Mouse (Mus musculus) heart, embryonic 16.5 days (tissue): Measurements from ENCODE around the gene Opn4. TPM values are rescaled to one million over a fixed set of nuclear protein-coding genes. Genes with fewer than 3 reads are reported as not detected.
A peak's percentile ranks its signal among the peaks of the same experiment; 100 is the strongest.

Experiments
- ATAC-seq: fragments of 200-750 bp; cut with Nextera tagmentation; replicated peaks from 2 replicates; pipeline ENCODE4 v1.8.0; 2017; ENCODE audit warnings: moderate number of reproducible peaks; ENCODE audit not compliant: insufficient read depth, low FRiP score; ENCODE audit errors: extremely low read depth
- H3K27ac ChIP-seq: fragments of 300-500 bp; sonication (generic); 2 replicates; pipeline ENCODE4 v1.5.1; 2014; ENCODE audit warnings: mild to moderate bottlenecking, low read length, control low read depth, moderate library complexity
- H3K27me3 ChIP-seq: fragments of 300-500 bp; sonication (generic); 2 replicates; pipeline ENCODE4 v1.6.1; 2014; ENCODE audit warnings: low read length, mixed read lengths; ENCODE audit not compliant: control insufficient read depth, insufficient read depth
- H3K36me3 ChIP-seq: fragments of 300-500 bp; sonication (generic); 2 replicates; pipeline ENCODE4 v1.6.1; 2014; ENCODE audit not compliant: control insufficient read depth, insufficient read depth
- H3K4me1 ChIP-seq: fragments of 300-500 bp; sonication (generic); 2 replicates; pipeline ENCODE4 v1.6.1; 2014; ENCODE audit warnings: low read length, mixed read lengths; ENCODE audit not compliant: control insufficient read depth, insufficient read depth
- H3K4me2 ChIP-seq: fragments of 300-500 bp; sonication (generic); 2 replicates; pipeline ENCODE4 v1.6.1; 2014; ENCODE audit warnings: low read depth, mild to moderate bottlenecking, control low read depth, low read length
- H3K4me3 ChIP-seq: fragments of 300-500 bp; sonication (generic); 2 replicates; pipeline ENCODE4 v1.5.1; 2014; ENCODE audit warnings: mild to moderate bottlenecking, control low read depth, low read length
- H3K9ac ChIP-seq: fragments of 300-500 bp; sonication (generic); 2 replicates; pipeline ENCODE4 v1.6.1; 2014; ENCODE audit warnings: low read length, control low read depth
- H3K9me3 ChIP-seq: fragments of 300-500 bp; sonication (generic); replicated peaks from 2 replicates; pipeline ENCODE4 v1.6.1; 2016; ENCODE audit warnings: low read length; ENCODE audit not compliant: control insufficient read depth
- WGBS: fragments of 180-500 bp; shearing (Covaris S2); extraction: QIAGEN DNeasy Blood & Tissue Kit; methylation state at CpG from one replicate; pipeline ENCODE4 v1.1.7; 2014; 5-methylcytosine and 5-hydroxymethylcytosine counted together
- polyA plus RNA-seq: library from polyadenylated mRNA; unstranded; fragments of >200 nt; fragmentation: Nextera tagmentation; extraction: Ambion mirVana; gene quantifications from 2 replicates; pipeline ENCODE4 v1.2.1, GENCODE M21; 2015

Opn4 gene
- polyA plus RNA-seq, 1 experiment from 2014 or later: 8.5 TPM

- WGBS: 44% methylated on average over 3 of the region's 3 CpGs
- Histone ChIP-seq H3K27me3 (no peaks in the 10 kb centered on the region), H3K9me3 (no peaks in the 10 kb centered on the region), H3K36me3 (peaks cover 5% of the 10 kb centered on the region), H3K9ac (peak overlapping the region; percentile 93), H3K27ac (peak overlapping the region; percentile 98), H3K4me3 (peak overlapping the region; percentile 72), H3K4me1 (peaks cover 51% of the 10 kb centered on the region), H3K4me2 (peak overlapping the region; percentile 89)
- ATAC-seq: no peak
Measured at GRCm38 (mm10) chr14:34586871-34587270, 13.1 kb downstream of the Opn4 start.

DNA sequence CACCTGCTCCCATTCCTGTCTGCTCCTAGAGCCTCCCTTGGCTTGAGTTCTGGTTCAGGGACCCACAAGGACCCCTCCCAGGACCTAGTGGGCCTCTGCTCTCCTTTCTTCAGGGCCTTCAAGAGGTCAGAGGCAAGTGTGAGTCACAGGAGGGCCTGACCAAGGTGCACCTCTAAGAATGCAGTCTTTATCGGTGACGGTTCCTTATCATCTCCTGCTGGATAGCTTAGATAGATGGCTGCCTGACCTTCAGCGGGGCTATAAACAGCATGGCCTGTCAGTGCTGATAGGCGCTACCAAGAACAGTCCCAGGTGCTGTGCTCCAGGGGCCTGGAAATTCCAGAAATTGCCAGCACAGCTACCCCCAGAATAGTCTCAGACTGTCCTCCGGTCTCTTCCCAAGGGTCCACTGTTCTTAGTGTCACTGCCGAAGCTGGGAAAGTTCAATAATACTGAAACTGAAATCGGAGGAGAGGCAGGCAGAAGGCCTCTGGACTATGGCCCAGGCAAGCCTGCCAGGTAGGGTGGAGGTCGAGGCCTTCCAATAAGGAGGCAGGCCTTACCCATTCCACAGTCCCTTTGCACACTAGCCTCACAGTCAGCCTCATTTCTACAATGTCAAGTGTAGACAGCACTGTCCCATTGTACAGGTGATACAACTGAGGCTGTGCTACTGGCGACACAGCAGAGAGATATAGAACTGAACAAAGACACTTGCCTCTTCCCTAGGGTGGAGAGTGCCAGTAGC is 14.4 kb downstream of the Opn4 start:
- H3K4me3 ChIP-seq: peak overlapping the region; percentile 72
- no peaks in the 10 kb centered on the region for H3K9me3 ChIP-seq
- H3K27me3 ChIP-seq: no peaks in the 10 kb centered on the region
- H3K9ac ChIP-seq: peak overlapping the region; percentile 93
- 38% methylated on average over 9 of the region's 9 CpGs for WGBS
- peak overlapping the region; percentile 89 for H3K4me2 ChIP-seq
- peaks cover 5% of the 10 kb centered on the region for H3K36me3 ChIP-seq
- peaks cover 49% of the 10 kb centered on the region for H3K4me1 ChIP-seq
- no peak for ATAC-seq
- H3K27ac ChIP-seq: peak overlapping the region; percentile 98

DNA sequence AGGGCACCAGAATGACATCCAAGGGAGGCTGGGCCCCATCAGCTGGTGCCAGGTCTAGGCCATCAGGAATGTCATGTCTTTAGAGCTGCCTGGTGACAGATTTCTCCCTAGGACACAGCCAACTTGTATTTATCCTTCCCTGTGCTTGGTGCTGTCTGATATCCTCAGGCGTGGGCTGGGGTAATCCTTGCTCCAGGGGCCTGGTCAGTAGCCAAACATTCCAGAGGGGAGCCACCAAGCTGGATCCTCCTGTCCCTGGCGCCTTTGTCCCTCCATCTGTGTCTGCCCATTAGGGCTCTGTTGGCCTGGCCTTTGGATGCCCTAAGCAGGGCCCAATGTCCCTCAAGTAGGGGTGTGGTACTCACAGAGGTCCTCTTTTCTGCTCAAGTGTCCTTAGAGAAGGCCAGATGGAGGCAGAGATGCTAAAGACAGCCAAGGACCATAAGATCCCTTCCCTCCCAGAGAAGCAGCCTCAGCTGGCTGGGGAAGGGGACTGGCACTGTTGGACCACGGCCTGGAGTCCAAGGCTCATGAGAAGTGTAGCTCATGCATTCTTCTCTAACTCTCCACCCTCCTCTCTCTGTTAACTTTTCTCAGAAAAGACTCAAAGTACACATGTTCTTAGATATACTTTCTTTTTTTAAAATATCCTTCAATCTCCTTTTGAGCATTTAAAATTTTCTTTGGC is 17.1 kb downstream of the Opn4 start:
- no peaks in the 10 kb centered on the region for H3K27me3 ChIP-seq
- H3K9me3 ChIP-seq: no peaks in the 10 kb centered on the region
- peaks cover 36% of the 10 kb centered on the region for H3K4me1 ChIP-seq
- H3K9ac ChIP-seq: peak overlapping the region; percentile 65
- H3K27ac ChIP-seq: peak overlapping the region; percentile 98
- H3K4me2 ChIP-seq: peak overlapping the region; percentile 89
- H3K4me3 ChIP-seq: peak overlapping the region; percentile 29
- 39% methylated on average over 3 of the region's 3 CpGs for WGBS
- ATAC-seq: peak; percentile 73
- H3K36me3 ChIP-seq: peaks cover 16% of the 10 kb centered on the region

DNA sequence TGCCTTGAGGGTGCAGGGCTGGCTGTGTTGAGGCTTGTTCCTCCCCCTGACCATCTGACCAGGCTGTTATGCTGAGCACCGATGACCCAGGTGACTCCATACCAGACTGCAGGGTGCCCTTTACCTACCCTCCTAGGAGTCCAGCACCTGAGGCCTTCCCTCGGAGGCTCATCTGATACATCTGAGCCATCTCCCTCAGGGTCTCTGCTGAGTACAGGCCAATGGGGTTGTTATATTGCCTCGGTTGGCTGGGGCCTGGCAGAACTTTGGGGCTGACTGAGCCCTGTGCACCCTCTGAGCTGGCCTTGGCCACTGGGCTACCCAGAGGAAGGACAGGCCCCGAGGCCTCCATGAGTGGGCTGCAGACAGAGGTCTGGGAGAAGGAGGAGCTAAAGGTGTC is 23.1 kb downstream of the Opn4 start:
- Histone ChIP-seq H3K4me2 (no peak overlapping the region), H3K9me3 (no peaks in the 10 kb centered on the region), H3K4me3 (no peak overlapping the region), H3K27ac (peak overlapping the region; percentile 25), H3K9ac (no peak overlapping the region), H3K4me1 (peaks cover 47% of the 10 kb centered on the region), H3K27me3 (no peaks in the 10 kb centered on the region), H3K36me3 (peaks cover 39% of the 10 kb centered on the region)
- ATAC-seq: no peak
- WGBS: 77% methylated on average over 4 of the region's 4 CpGs

- Histone ChIP-seq H3K36me3 (peaks cover 35% of the 10 kb centered on the region), H3K9ac (peak overlapping the region; percentile 69), H3K27me3 (no peaks in the 10 kb centered on the region), H3K4me3 (no peak overlapping the region), H3K27ac (peak overlapping the region; percentile 90), H3K4me2 (no peak overlapping the region; the same call in 1 of the 2 replicates), H3K9me3 (no peaks in the 10 kb centered on the region), H3K4me1 (peaks cover 58% of the 10 kb centered on the region)
- peak; percentile 82 for ATAC-seq
- WGBS: 43% methylated on average over 2 of the region's 2 CpGs
Measured at GRCm38 (mm10) chr14:34574068-34574467, 25.9 kb downstream of the Opn4 start.

DNA sequence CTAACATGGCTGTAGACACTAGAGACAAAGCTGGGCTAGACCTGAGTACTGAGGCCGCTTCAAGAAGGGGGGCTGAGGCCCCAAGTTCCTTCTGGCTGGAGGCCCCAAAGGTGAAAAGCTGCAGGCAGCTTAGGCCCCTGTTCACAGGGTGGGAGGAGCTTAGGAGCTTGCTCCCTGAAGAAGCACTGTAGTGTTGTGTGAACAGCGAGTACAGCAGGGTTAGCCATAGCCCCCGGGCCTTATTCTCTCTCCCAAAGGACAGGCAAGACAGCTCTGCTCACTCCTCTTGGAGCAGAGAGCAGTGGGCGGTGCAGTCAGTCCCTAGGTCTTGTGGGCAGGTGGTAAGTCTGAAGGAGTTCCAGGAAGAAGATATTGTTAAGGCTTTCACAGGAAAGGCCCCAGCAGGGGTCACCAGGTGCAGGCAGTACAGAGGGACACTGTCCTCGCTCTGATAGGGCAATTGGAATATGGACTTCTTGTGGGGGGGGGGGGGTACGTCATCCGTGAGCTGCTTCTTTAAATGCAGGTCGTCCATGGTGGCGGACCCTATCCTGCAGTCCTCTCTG is 26.5 kb downstream of the Opn4 start:
- Histone ChIP-seq H3K9me3 (no peaks in the 10 kb centered on the region), H3K27ac (peak overlapping the region; percentile 81), H3K27me3 (no peaks in the 10 kb centered on the region), H3K4me1 (peaks cover 63% of the 10 kb centered on the region), H3K36me3 (peaks cover 33% of the 10 kb centered on the region), H3K4me3 (no peak overlapping the region), H3K9ac (peak overlapping the region; percentile 69), H3K4me2 (no peak overlapping the region; the same call in 1 of the 2 replicates)
- peak; percentile 8 for ATAC-seq
- WGBS: 41% methylated on average over 9 of the region's 9 CpGs

- peaks cover 69% of the 10 kb centered on the region for H3K4me1 ChIP-seq
- H3K27ac ChIP-seq: peak overlapping the region; percentile 81
- no peak overlapping the region for H3K4me2 ChIP-seq
- H3K9me3 ChIP-seq: no peaks in the 10 kb centered on the region
- no peak overlapping the region for H3K4me3 ChIP-seq
- no peaks in the 10 kb centered on the region for H3K27me3 ChIP-seq
- peak overlapping the region; percentile 21; the same call in 1 of the 2 replicates for H3K9ac ChIP-seq
- 69% methylated on average over 17 of the region's 17 CpGs for WGBS
- ATAC-seq: no peak
- H3K36me3 ChIP-seq: peaks cover 22% of the 10 kb centered on the region
Measured at GRCm38 (mm10) chr14:34571610-34572387, 28.1 kb downstream of the Opn4 start.

DNA sequence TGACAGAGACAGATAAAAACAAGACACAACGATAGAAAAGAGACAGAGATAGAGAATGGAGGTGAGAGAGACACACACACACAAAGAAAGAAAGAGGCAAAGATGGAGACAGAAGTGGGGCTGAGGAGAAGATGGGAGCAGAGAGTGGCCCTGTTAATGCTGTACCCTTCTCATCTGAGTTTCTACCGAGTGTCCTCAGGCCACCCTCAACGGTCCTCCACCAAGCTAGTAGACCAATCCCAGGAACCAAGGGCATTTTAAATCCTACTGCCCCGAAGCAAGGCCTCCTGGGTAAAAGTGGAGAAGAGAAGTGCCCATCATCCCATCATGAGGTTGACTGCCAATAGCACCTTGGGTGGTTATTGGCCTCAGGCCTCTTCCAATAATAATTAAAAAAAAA is 29.0 kb downstream of the Opn4 start:
- Histone ChIP-seq H3K27me3 (no peaks in the 10 kb centered on the region), H3K4me1 (peaks cover 78% of the 10 kb centered on the region), H3K4me3 (no peak overlapping the region), H3K36me3 (peaks cover 14% of the 10 kb centered on the region), H3K27ac (peak overlapping the region; percentile 81), H3K9ac (no peak overlapping the region), H3K4me2 (no peak overlapping the region), H3K9me3 (no peaks in the 10 kb centered on the region)
- WGBS: 56% methylated on average over 4 of the region's 4 CpGs
- ATAC-seq: no peak
